Mouse (Mus musculus) adipocyte (in vitro differentiated cells): ENCODE data around the gene Plxdc2.
"Not testable (repeated sequence)": the region's sequence is repeated elsewhere in the genome, so short reads cannot be mapped to it uniquely, and the experiment has no call there.

ENCODE experiments used
- DNase-seq: peaks from one replicate; pipeline ENCODE4 v3.0.0-alpha.2; 2016; ENCODE audit warnings: low spot score

Gene Plxdc2

GRCm38 (mm10) chr2:16749302-16749909 lies 393.3 kb downstream of the Plxdc2 start:
- DNase-seq, result no peak

- DNase-seq, result no peak
Measured at GRCm38 (mm10) chr2:16757158-16757557, 401.1 kb downstream of the Plxdc2 start.

DNA sequence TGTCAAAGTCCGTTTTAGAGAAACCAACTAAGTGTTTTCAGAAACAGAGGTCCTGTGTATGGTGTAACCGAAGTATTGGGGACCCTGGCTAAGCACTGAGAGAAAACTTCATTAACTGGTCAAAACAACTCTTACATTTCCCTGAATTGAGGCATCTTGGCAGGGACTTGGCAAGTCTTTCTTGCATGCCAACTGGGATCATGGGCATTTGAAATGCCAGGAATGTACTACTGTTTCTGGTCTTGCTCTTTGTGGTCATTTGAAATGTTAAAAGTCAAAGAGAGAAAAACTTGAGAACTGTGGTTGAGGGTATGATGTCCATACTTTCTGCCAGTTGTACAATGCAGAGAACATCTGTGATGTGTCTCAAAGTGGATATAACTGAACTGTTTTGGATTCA lies 403.7 kb downstream of the Plxdc2 start:
- no peak for DNase-seq

DNA sequence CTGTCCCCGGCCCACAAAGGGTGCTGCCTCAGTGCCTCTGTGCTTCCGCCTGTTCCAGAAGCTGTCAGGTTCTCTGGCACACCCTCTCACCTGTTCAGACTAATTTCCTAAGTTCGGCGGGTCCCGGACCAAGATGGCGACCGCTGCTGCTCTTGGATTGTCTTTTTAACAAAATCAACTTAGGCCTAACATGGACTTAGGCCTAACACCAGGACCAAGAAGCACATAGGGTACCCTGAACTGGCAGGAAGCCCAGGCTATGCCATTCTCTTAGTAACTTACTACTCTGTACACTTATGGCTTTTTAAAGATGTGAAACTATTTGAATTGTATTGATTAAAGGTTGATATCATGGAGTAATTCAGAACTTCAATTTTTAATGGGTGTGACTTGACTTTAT lies 413.0 kb downstream of the Plxdc2 start:
- not testable (repeated sequence) for DNase-seq

- no peak for DNase-seq
Measured at GRCm38 (mm10) chr2:16773398-16774113, 417.5 kb downstream of the Plxdc2 start.

DNA sequence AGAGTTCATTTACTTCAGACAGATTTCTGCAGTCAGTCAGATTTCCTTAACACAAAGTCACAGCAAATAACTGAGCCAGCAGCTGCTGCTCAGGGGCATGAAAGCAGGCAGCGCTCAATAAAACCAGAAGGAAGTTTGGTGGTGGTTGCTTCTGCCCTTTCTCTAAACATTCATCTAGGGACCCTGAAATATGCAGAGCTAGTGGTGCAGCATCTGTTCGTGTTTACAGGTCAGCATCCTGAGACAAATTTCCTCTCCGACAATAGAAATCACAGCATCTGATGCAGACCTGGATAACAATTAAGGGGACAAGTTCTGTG lies 418.0 kb downstream of the Plxdc2 start:
- no peak for DNase-seq

DNA sequence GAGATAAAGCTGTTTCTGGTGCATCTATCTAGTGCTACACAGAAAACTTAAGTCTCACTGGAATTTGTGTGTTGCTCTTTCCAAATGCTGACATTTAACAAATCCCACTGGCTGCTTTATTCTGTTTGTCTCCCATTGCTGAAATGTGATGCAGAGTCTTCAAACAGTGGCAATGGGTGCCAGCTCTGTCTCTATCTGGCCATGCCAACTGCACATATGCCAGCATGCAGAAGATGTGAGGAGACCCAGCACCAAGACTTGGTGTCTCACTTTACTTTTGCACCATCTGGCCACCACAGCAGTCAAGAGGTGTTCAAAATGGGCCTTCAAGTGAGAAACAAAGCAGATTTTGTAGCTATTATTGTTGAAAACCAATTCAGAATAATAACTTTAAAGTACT lies 439.2 kb downstream of the Plxdc2 start:
- DNase-seq, result no peak
